Mouse (Mus musculus) intestine, embryonic 15.5 days (tissue): Measurements from ENCODE around the gene Vps35l. TPM values are rescaled to one million over a fixed set of nuclear protein-coding genes. Genes with fewer than 3 reads are reported as not detected.

Experiments
- ATAC-seq: fragments of 200-750 bp; cut with Nextera tagmentation; 2 replicates; pipeline ENCODE4 v1.8.0; 2017; ENCODE audit warnings: moderate TSS enrichment, moderate library complexity
- H3K27ac ChIP-seq: fragments of 300-500 bp; sonication (generic); 2 replicates; pipeline ENCODE4 v1.5.1; 2015; ENCODE audit warnings: mild to moderate bottlenecking, inconsistent platforms
- H3K27me3 ChIP-seq: fragments of 300-500 bp; sonication (generic); replicated peaks from 2 replicates; pipeline ENCODE4 v1.6.1; 2015; ENCODE audit warnings: inconsistent platforms
- H3K36me3 ChIP-seq: fragments of 300-500 bp; sonication (generic); 2 replicates; pipeline ENCODE4 v1.6.1; 2015; ENCODE audit warnings: inconsistent platforms
- H3K4me1 ChIP-seq: fragments of 300-500 bp; sonication (generic); replicated peaks from 2 replicates; pipeline ENCODE4 v1.6.1; 2015; ENCODE audit warnings: inconsistent platforms
- H3K4me2 ChIP-seq: fragments of 300-500 bp; sonication (generic); replicated peaks from 2 replicates; pipeline ENCODE4 v1.6.1; 2015; ENCODE audit warnings: mild to moderate bottlenecking, inconsistent platforms
- H3K4me3 ChIP-seq: fragments of 300-500 bp; sonication (generic); replicated peaks from 2 replicates; pipeline ENCODE4 v1.5.1; 2015; ENCODE audit warnings: inconsistent platforms
- H3K9ac ChIP-seq: fragments of 300-500 bp; sonication (generic); 2 replicates; pipeline ENCODE4 v1.6.1; 2015; ENCODE audit warnings: inconsistent platforms
- H3K9me3 ChIP-seq: fragments of 300-500 bp; sonication (generic); 2 replicates; pipeline ENCODE4 v1.6.1; 2016; ENCODE audit warnings: inconsistent platforms
- WGBS: fragments of 180-500 bp; shearing (Covaris S2); methylation state at CpG from one replicate; pipeline ENCODE4 v1.1.7; 2015; 5-methylcytosine and 5-hydroxymethylcytosine counted together
- polyA plus RNA-seq: library from polyadenylated mRNA; unstranded; fragments of >200 nt; fragmentation: Nextera tagmentation; extraction: Ambion mirVana; gene quantifications from 2 replicates; pipeline ENCODE4 v1.2.1, GENCODE M21; 2015

The Vps35l gene
- 71.3 and 72.6 TPM in 2 replicates for polyA plus RNA-seq

- WGBS, result 2% methylated on average over 15 of the region's 16 CpGs
- peak within 1 kb of the TSS; percentile 66 for H3K9ac ChIP-seq
- H3K4me3 ChIP-seq, result peak within 1 kb of the TSS; percentile 74
- H3K36me3 ChIP-seq, result no peaks in the 10 kb centered on the region
- peak within 1 kb of the TSS; percentile 75 for H3K4me2 ChIP-seq
- H3K4me1 ChIP-seq, result peaks cover 8% of the 10 kb centered on the region; the same call in 1 of the 2 replicates
- no peaks in the 10 kb centered on the region for H3K27me3 ChIP-seq
- no peaks in the 10 kb centered on the region for H3K9me3 ChIP-seq
- H3K27ac ChIP-seq, result no peak within 1 kb of the TSS; the same call in 1 of the 2 replicates
- ATAC-seq, result peak; percentile 85
These were observed at the start of gene Vps35l for GRCm38 (mm10) chr7:118739975-118740531. Gene Vps35l (plus strand): TSS chr7:118740226.

- Histone ChIP-seq H3K27ac (no peak overlapping the region), H3K9me3 (no peaks in the 10 kb centered on the region), H3K27me3 (no peaks in the 10 kb centered on the region), H3K4me1 (no peaks in the 10 kb centered on the region), H3K36me3 (peaks cover 39% of the 10 kb centered on the region), H3K9ac (no peak overlapping the region), H3K4me2 (no peak overlapping the region), H3K4me3 (no peak overlapping the region)
- no peak for ATAC-seq
- 91% methylated on average over 2 of the region's 2 CpGs for WGBS
These were observed 48.7 kb upstream of the Vps35l start for GRCm38 (mm10) chr7:118691287-118691686.

GRCm38 (mm10) chr7:118696146-118696545 lies 43.9 kb upstream of the Vps35l start:
- peaks cover 19% of the 10 kb centered on the region for H3K36me3 ChIP-seq
- no peak overlapping the region for H3K27ac ChIP-seq
- H3K4me1 ChIP-seq, result no peaks in the 10 kb centered on the region
- no peak overlapping the region for H3K4me2 ChIP-seq
- H3K27me3 ChIP-seq, result no peaks in the 10 kb centered on the region
- no peak overlapping the region for H3K9ac ChIP-seq
- WGBS, result 95% methylated on average over 6 of the region's 6 CpGs
- ATAC-seq, result no peak
- H3K9me3 ChIP-seq, result no peaks in the 10 kb centered on the region
- no peak overlapping the region for H3K4me3 ChIP-seq

- Histone ChIP-seq H3K27me3 (no peaks in the 10 kb centered on the region), H3K27ac (no peak overlapping the region), H3K9ac (no peak overlapping the region), H3K4me3 (no peak overlapping the region), H3K4me1 (no peaks in the 10 kb centered on the region), H3K9me3 (no peaks in the 10 kb centered on the region), H3K36me3 (peaks cover 14% of the 10 kb centered on the region), H3K4me2 (no peak overlapping the region)
- ATAC-seq, result no peak
- WGBS, result 64% methylated on average over 4 of the region's 4 CpGs
These were observed 42.9 kb upstream of the Vps35l start for GRCm38 (mm10) chr7:118697168-118697567.

- 79% methylated on average over 9 of the region's 9 CpGs for WGBS
- Histone ChIP-seq H3K4me2 (no peak overlapping the region), H3K27ac (no peak overlapping the region), H3K36me3 (peaks cover 8% of the 10 kb centered on the region), H3K9me3 (no peaks in the 10 kb centered on the region), H3K4me3 (no peak overlapping the region), H3K9ac (no peak overlapping the region), H3K27me3 (no peaks in the 10 kb centered on the region), H3K4me1 (0 out of 2 replicates have a peak, but pooled peaks cover 4% of the 10 kb centered on the region)
- no peak for ATAC-seq
These were observed 41.1 kb upstream of the Vps35l start for GRCm38 (mm10) chr7:118698882-118699281.

- ATAC-seq, result no peak
- no peaks in the 10 kb centered on the region for H3K9me3 ChIP-seq
- no peaks in the 10 kb centered on the region for H3K36me3 ChIP-seq
- peak overlapping the region; percentile 78; the same call in 1 of the 2 replicates for H3K4me2 ChIP-seq
- H3K4me1 ChIP-seq, result peaks cover 14% of the 10 kb centered on the region; the same call in 1 of the 2 replicates
- H3K27ac ChIP-seq, result no peak overlapping the region
- H3K27me3 ChIP-seq, result no peaks in the 10 kb centered on the region
- no peak overlapping the region for H3K9ac ChIP-seq
- WGBS, result 84% methylated on average over 15 of the region's 15 CpGs
- no peak overlapping the region for H3K4me3 ChIP-seq
These were observed 36.9 kb upstream of the Vps35l start for GRCm38 (mm10) chr7:118703144-118703561.

GRCm38 (mm10) chr7:118704001-118704850 lies 35.8 kb upstream of the Vps35l start:
- Histone ChIP-seq H3K4me3 (peak overlapping the region; percentile 91), H3K9me3 (no peaks in the 10 kb centered on the region), H3K27ac (peak overlapping the region; percentile 89; the same call in 1 of the 2 replicates), H3K36me3 (no peaks in the 10 kb centered on the region), H3K27me3 (no peaks in the 10 kb centered on the region), H3K9ac (no peak overlapping the region), H3K4me2 (peak overlapping the region; percentile 78), H3K4me1 (peaks cover 14% of the 10 kb centered on the region; the same call in 1 of the 2 replicates)
- WGBS, result 67% methylated on average over 9 of the region's 9 CpGs
- ATAC-seq, result peak; percentile 65

GRCm38 (mm10) chr7:118705101-118705961 lies 34.7 kb upstream of the Vps35l start, which contains the start of gene Gde1:
Gene Gde1 (minus strand): TSS chr7:118705778.
- H3K4me2 ChIP-seq, result peak within 1 kb of the TSS; percentile 78
- H3K9me3 ChIP-seq, result no peaks in the 10 kb centered on the region
- no peaks in the 10 kb centered on the region for H3K27me3 ChIP-seq
- peak; percentile 86 for ATAC-seq
- H3K4me1 ChIP-seq, result peaks cover 14% of the 10 kb centered on the region; the same call in 1 of the 2 replicates
- peak within 1 kb of the TSS; percentile 90 for H3K9ac ChIP-seq
- H3K27ac ChIP-seq, result peak within 1 kb of the TSS; percentile 89
- H3K36me3 ChIP-seq, result no peaks in the 10 kb centered on the region
- peak within 1 kb of the TSS; percentile 91 for H3K4me3 ChIP-seq
- under 1% methylated on average over 65 of the region's 66 CpGs for WGBS

GRCm38 (mm10) chr7:118706051-118706450 lies 34.0 kb upstream of the Vps35l start:
- Histone ChIP-seq H3K27ac (no peak overlapping the region), H3K9ac (no peak overlapping the region), H3K4me2 (peak overlapping the region; percentile 78), H3K36me3 (no peaks in the 10 kb centered on the region), H3K27me3 (no peaks in the 10 kb centered on the region), H3K4me3 (peak overlapping the region; percentile 91; the same call in 1 of the 2 replicates), H3K4me1 (peaks cover 14% of the 10 kb centered on the region; the same call in 1 of the 2 replicates), H3K9me3 (no peaks in the 10 kb centered on the region)
- ATAC-seq, result no peak
- WGBS, result 37% methylated on average over 6 of the region's 6 CpGs

GRCm38 (mm10) chr7:118706488-118706887 lies 33.5 kb upstream of the Vps35l start:
- 90% methylated on average over 5 of the region's 5 CpGs for WGBS
- no peak for ATAC-seq

GRCm38 (mm10) chr7:118707216-118707615 lies 32.8 kb upstream of the Vps35l start:
- no peaks in the 10 kb centered on the region for H3K9me3 ChIP-seq
- no peak for ATAC-seq
- no peak overlapping the region for H3K9ac ChIP-seq
- H3K36me3 ChIP-seq, result no peaks in the 10 kb centered on the region
- no peak overlapping the region for H3K27ac ChIP-seq
- H3K4me1 ChIP-seq, result peaks cover 14% of the 10 kb centered on the region; the same call in 1 of the 2 replicates
- no peak overlapping the region for H3K4me3 ChIP-seq
- H3K4me2 ChIP-seq, result no peak overlapping the region
- no peaks in the 10 kb centered on the region for H3K27me3 ChIP-seq
- WGBS, result 54% methylated on average over 2 of the region's 2 CpGs

More at GRCm38 (mm10) chr7:118706488-118706887, 33.5 kb upstream of the Vps35l start:
- Histone ChIP-seq H3K9me3 (no peaks in the 10 kb centered on the region), H3K36me3 (no peaks in the 10 kb centered on the region), H3K9ac (no peak overlapping the region), H3K4me1 (peaks cover 14% of the 10 kb centered on the region; the same call in 1 of the 2 replicates), H3K27me3 (no peaks in the 10 kb centered on the region), H3K4me3 (no peak overlapping the region), H3K4me2 (no peak overlapping the region), H3K27ac (no peak overlapping the region)
